Mouse (Mus musculus) macrophage (primary cell): Measurements from ENCODE around the gene Poc5. TPM values are rescaled to one million over a fixed set of nuclear protein-coding genes. Genes with fewer than 3 reads are reported as not detected.

Source experiments
- H3K27ac ChIP-seq: fragments of 350-480 bp; formaldehyde crosslinking; 2 replicates; pipeline ENCODE4 v1.9.0; 2021
- H3K36me3 ChIP-seq: fragments of 350-480 bp; formaldehyde crosslinking; 2 replicates; pipeline ENCODE4 v1.9.0; 2021; ENCODE audit errors: inconsistent target
- H3K4me3 ChIP-seq: fragments of 350-480 bp; formaldehyde crosslinking; 2 replicates; pipeline ENCODE4 v1.9.0; 2021; ENCODE audit errors: inconsistent target
- H3K79me2 ChIP-seq: fragments of 350-480 bp; formaldehyde crosslinking; 2 replicates; pipeline ENCODE4 v1.9.0; 2021; ENCODE audit errors: inconsistent target
- WGBS: methylation state at CpG from one replicate; pipeline ENCODE4 v1.1.7; 2026; ENCODE audit warnings: inconsistent platforms; ENCODE audit not compliant: missing documents; 5-methylcytosine and 5-hydroxymethylcytosine counted together
- polyA plus RNA-seq: library from polyadenylated mRNA; stranded (reverse); fragments of 250-400 nt; gene quantifications from 3 replicates; pipeline ENCODE4 v1.2.4, GENCODE M21; 2018; ENCODE audit warnings: inconsistent platforms

Poc5 gene
- polyA plus RNA-seq, 1 experiment from 2014 or later, result 6.2 TPM

DNA sequence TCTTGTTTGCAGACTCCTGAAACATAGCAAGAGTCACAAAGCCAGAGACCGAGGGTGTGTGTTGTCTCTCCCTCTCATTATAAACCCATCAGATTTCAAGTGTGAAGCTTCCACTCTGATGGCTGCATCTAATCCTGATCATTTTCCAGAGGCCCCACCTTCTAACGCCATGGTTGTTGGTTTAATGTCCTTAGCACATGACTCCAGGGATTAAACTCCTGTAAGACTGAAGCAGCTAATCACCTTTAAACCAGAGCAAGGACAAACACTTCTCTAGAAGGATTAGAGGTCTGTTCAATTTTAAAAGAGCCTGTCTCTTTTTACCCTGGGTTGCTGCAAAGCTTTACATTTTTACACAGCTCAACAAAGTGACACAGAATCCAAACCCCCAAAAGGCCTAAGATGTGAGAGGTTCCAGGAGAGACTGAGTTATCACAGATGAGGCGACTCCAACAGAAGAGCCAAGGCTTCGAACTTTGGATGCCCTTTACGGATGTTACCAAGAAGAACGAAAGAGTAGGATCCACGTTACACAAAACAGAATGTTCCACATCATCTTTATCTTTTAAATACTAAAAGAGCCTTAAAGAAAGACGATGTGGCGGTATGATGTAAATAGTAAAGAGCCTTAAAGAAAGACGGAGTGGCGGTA is 62.2 kb downstream of the Poc5 start:
- Histone ChIP-seq H3K36me3 (no peaks in the 10 kb centered on the region), H3K4me3 (no peak overlapping the region), H3K27ac (no peak overlapping the region), H3K79me2 (no peaks in the 10 kb centered on the region)
- 93% methylated on average over 11 of the region's 11 CpGs for WGBS

DNA sequence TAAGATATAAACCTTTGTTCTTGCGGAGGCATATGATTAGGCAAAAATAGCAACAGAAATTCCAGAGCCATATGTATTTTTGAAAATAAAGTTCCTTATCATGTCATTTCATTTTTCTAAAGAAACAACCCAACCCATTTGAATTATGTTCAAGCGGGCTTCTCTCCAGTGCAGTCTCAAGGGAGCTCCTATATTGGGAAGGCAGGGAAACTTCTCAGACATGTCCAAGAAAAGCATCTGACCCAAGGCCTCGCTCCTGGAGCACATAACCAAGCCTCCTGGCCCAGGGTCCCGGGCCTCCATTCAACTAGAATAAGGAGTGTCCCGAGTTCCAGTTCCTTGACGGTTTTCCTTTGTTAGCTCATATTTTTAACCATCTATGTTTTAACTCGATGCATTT is 62.8 kb downstream of the Poc5 start:
- H3K4me3 ChIP-seq, result no peak overlapping the region
- WGBS, result 97% methylated on average over 7 of the region's 7 CpGs

DNA sequence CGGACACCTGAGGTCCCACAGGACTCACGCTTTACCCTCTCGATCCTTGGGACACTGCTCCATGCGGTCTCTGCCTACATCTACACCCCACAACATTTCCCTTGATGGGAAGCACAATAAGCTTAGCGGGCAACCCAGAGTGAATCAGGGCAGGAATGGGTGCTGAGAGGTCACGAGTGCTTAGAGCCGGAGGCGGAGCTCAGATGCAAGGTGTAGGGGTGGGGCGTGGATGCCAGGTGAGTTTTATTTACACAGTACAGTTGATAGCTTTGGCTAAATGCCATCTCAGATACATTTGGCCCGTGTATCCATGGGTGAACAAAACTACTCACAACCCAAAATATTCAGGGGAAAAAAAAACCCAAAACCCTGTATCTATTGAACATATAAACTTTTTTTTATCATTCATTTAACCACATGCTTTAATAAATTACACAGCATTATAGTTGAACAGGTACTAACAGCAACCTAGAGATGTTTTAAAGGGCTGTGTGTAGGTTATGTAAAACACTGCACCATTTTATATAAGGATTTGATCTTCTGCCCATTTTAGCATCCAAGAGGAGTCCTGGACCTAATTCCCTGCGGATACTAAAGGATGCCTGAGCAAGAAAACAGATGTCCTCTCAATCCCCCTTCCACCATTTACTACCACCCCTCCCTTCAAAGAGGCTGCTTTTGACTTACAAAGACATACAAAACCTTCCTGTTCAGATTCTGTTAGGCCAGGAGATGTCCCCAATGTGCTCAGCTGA is 63.5 kb downstream of the Poc5 start:
- H3K79me2 ChIP-seq, result no peaks in the 10 kb centered on the region
- H3K27ac ChIP-seq, result no peak overlapping the region
- H3K36me3 ChIP-seq, result no peaks in the 10 kb centered on the region
- H3K4me3 ChIP-seq, result no peak overlapping the region
- WGBS, result 97% methylated on average over 10 of the region's 11 CpGs

More for the DNA sequence above, 62.8 kb downstream of the Poc5 start:
- Histone ChIP-seq H3K27ac (no peak overlapping the region), H3K36me3 (no peaks in the 10 kb centered on the region), H3K79me2 (no peaks in the 10 kb centered on the region)

DNA sequence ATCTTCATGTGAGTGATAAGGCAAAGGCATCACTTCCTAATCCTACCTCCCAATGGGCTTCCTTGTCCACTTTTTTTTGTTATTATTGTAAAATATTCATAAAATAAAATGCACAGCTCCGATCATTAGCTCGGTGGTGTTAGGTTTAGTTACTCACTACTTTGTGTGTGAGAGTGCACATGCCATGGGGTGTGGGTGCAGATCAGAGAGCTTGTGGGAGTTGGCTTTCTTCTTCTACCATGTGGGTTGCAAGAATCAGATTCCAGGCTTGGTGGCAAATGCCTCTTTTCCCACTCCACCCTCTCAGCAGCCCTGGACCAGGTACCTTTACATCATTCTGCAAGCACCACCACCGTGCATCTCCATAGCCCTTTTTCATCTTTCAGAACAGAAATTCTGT is 64.5 kb downstream of the Poc5 start:
- WGBS, result 97% methylated on average over 3 of the region's 3 CpGs
- no peaks in the 10 kb centered on the region for H3K36me3 ChIP-seq
- H3K27ac ChIP-seq, result no peak overlapping the region
- H3K79me2 ChIP-seq, result no peaks in the 10 kb centered on the region
- H3K4me3 ChIP-seq, result no peak overlapping the region

DNA sequence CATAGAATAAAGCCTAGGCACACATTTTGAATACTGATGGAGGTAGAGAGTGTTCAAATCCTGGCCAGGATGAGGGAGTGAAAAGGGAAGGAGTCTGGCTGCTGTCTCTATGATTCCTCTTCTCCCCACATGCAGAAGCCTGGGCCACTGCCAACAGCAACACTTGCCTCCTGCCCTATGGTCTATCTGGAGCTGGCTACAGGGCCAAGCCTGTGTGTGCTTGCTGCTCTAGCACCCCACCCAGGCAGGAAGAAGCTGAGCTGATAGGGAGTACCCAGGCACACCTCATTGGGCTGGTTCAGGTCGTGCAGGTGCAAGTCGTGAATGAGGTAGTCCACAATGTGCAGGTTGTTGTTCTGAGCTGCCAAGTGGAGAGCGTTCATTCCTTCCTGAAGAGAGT is 66.2 kb downstream of the Poc5 start:
- no peak overlapping the region for H3K27ac ChIP-seq
- H3K79me2 ChIP-seq, result no peaks in the 10 kb centered on the region
- WGBS, result 93% methylated on average over 2 of the region's 3 CpGs
- no peaks in the 10 kb centered on the region for H3K36me3 ChIP-seq
- H3K4me3 ChIP-seq, result no peak overlapping the region

DNA sequence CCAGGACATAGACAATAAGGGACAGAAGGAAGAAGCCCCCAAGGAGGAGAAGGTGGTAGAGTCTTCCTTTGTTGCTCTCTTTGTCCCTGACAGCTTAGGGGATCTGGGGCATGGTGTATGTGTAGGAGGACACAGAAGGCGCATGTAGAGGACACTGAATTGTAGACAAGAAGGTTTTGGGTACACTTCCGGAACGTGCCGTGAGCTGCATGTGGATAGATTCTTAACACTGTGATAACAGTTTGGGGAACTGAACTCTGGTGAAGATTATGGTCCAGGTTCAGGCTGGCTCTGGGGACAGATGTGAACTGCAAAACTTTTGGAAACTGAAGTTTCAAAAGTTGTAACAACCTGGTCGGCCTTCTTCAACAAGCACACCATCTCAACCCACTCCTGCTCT is 69.5 kb downstream of the Poc5 start:
- 96% methylated on average over 5 of the region's 5 CpGs for WGBS

DNA sequence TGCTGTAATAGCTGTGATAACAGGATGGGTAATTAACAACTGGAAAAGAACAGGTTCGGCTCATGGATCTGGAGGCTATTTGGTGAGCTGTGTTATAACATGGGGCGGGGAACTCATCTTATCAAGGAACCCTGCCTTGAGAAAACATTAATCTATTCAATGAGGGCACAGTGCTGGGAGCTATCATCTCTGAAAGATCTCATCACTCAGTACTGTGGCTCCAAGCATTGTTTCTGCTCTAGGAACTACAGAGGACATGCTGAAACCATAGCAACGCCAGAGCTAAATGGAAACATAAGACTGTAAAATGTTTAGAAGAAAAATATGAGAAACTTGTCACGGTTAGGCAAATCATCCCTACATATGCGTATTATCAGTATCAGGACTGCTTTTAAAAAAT is 69.9 kb downstream of the Poc5 start:
- no peaks in the 10 kb centered on the region for H3K36me3 ChIP-seq
- WGBS, result 95% methylated on average over 5 of the region's 5 CpGs
- no peaks in the 10 kb centered on the region for H3K79me2 ChIP-seq
- no peak overlapping the region for H3K4me3 ChIP-seq
- no peak overlapping the region for H3K27ac ChIP-seq

More for the DNA sequence above, 69.5 kb downstream of the Poc5 start:
- H3K79me2 ChIP-seq, result no peaks in the 10 kb centered on the region
- H3K36me3 ChIP-seq, result no peaks in the 10 kb centered on the region
- H3K27ac ChIP-seq, result no peak overlapping the region
- H3K4me3 ChIP-seq, result no peak overlapping the region

DNA sequence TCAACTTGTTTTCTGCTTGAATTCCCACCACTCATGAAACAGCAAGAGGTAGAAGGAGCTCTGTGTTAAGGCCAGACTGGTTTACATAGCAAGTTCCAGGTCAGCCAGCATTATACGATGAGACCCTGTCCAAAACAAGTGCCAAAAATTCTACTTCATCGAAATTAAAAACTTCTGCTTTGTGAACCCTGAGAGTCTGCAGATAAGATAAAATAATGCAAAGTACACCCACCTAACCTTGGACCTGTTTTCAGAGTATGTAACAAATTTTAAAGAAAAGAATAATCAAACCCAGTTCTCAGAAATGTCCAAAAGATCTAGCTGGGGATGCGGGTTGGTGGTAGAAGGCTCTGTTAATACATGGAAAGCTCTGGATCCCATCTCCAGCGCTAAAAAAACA is 70.5 kb downstream of the Poc5 start:
- no peaks in the 10 kb centered on the region for H3K36me3 ChIP-seq
- H3K4me3 ChIP-seq, result no peak overlapping the region
- WGBS, result 92% methylated on average over 4 of the region's 4 CpGs
- H3K27ac ChIP-seq, result no peak overlapping the region
- no peaks in the 10 kb centered on the region for H3K79me2 ChIP-seq

DNA sequence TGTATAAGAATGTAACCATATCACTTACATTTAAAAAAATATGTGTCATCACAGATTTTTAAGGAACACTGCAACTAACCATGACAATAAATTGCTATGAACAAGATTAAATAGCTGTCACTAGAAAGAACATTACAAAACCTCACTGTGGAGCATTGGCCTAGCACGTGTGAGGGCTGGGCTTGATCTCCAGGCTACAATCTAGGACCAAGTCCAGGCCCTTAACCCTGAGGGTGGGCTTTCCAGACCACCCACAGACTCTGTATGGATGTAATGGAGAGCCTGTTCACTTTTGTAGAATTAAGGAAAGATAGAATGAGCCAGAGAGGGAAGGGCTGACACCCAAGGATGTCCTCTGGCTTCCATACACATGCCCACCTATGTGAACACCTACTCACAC is 74.5 kb downstream of the Poc5 start:
- no peak overlapping the region for H3K27ac ChIP-seq
- no peaks in the 10 kb centered on the region for H3K79me2 ChIP-seq
- 90% methylated on average over 1 of the region's 1 CpGs for WGBS
- no peaks in the 10 kb centered on the region for H3K36me3 ChIP-seq
- no peak overlapping the region for H3K4me3 ChIP-seq

DNA sequence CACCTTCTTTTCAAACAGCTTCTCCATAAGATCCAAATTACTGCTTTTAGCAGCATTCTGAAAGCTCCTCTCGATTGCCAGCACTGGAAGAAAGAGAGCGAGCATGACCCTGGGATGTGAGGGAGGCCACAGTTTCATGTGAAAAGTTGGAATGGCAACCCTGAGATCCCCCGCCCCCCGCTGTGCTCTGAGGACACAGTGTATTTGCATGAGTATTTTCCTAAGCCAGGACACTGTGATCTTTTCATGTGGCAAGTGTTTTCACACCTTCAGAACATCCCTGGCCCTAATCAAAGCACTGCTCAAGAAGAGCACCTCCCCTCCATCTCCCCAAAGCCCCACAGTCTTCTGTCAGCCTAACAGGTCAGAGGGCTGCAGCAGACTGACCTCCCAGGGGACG is 77.2 kb downstream of the Poc5 start:
- no peak overlapping the region for H3K4me3 ChIP-seq

More for the DNA sequence above, 77.2 kb downstream of the Poc5 start:
- H3K36me3 ChIP-seq, result no peaks in the 10 kb centered on the region
- H3K27ac ChIP-seq, result no peak overlapping the region
- 98% methylated on average over 5 of the region's 5 CpGs for WGBS
- no peaks in the 10 kb centered on the region for H3K79me2 ChIP-seq

Other genes with a start within 250 kb of the Poc5 start
- gene Ankdd1b, start 82.9 kb downstream of the Poc5 start, polyA plus RNA-seq, result not detected in 3 replicates
- gene Gm17622, start 102.4 kb downstream of the Poc5 start, polyA plus RNA-seq, result not detected in 3 replicates
- 7.4 to 8.2 TPM (median 7.9 TPM) in 3 replicates for gene Polk, start 154.3 kb downstream of the Poc5 start, polyA plus RNA-seq
- 34.6 to 40.1 TPM (median 35.6 TPM) in 3 replicates for gene Col4a3bp, start 154.3 kb downstream of the Poc5 start, polyA plus RNA-seq